Mouse (Mus musculus) layer of hippocampus, postnatal 25 days (tissue): ENCODE measurements around the gene Tmem150b. TPM values are rescaled to one million over a fixed set of nuclear protein-coding genes. Genes with fewer than 3 reads are reported as not detected.

Experiments
- DNase-seq, 2 experiments: peaks; one replicate each; pipeline ENCODE4 v3.0.0; 2022; ENCODE audit warnings: mixed read lengths in 2 of 2, low spot score in 1 of 2; ENCODE audit errors: extremely low spot score in 1 of 2
- total RNA-seq, 2 experiments: library from RNA; stranded (reverse); gene quantifications; 2 replicates each; pipeline ENCODE4 v1.2.3; 2021

Tmem150b gene
- total RNA-seq, result not detected

DNA sequence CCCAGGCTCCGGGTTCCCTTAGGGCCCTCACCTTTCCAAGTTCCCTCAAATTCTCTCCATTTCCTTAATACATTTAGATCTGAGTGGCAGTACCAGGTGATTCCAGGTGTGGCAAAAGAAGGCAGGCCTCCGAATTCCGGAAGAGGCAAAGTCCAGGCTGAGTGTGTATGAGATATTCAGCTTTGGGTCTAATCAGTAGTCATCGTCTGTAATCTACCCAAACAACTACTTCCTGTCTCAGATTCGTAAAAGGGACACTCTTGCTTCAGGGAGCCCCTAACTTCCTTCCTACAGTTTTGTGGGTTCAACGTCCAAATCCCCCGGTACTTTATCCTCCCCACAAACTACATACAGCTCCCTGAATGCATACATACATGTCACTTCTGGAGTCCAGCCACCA is at the start of gene Tmem150b:
Tmem150b (minus strand) TSS at position 81 of the 400 bp plus-strand sequence.
- no peak for DNase-seq

DNA sequence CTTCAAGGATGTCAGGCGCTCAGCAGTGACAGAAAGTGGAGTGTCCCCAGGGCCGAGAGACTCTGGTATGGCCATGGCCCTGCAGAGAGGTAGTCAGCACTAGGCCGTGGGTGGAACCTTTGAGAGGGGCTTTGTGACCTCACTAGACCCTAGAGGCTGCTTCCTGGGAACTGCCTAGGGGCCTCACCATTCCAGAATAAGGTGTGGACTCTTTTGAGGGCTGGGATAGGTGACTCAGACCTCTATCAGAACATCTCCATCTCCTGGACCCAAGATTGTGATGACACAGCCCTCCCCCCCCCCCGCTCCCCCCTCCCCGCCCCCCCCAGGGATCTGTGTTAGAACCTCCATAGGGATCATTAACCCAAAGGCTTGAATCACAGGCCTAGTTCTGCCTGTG is 46.2 kb upstream of the Tmem150b start, which contains the start of gene Fam71e2:
Fam71e2 (minus strand) TSS at position 101 of the 400 bp plus-strand sequence.
- DNase-seq, result no peak

GRCm38 (mm10) chr7:4764946-4765710 is 40.1 kb upstream of the Tmem150b start:
- no peak for DNase-seq

GRCm38 (mm10) chr7:4759670-4760069 is 34.6 kb upstream of the Tmem150b start:
- DNase-seq, result no peak

DNA sequence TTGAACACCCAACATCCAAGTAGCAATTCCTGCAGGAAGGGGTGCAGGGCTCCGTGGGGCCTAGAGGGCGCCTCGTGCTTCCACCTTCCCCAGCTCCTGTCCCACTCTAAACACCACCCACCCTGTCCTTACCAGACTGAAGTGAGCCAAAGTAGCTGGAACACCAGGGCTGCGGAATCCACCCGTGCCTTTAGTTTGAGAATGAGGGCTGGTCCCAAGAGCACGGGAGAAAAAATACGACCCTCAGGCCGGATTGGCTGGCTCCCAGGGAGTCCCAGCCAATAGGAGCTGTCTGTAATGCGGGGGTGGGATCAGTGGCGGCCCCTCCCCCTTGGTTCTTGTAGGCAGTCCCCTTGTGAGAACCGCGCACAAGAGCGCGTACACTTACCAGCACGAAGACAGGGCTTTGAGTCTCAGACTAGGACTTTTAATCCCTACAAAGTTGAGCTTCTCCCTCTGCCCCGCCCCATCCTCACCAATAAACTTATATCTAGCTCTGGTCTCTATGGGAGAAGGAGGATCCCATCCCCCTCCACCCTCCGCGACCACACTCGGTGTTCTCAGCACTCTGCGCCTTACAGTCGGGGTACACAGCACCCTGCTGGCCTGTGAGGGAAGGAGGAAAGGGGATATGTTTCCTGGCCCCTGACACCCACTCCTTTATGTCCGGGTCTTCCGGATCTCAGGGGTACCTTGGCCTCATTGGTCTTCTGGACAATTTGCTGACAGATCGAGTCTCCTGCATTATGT is 27.9 kb upstream of the Tmem150b start, which contains the start of gene Cox6b2:
Cox6b2 (minus strand) TSS at position 274 of the 750 bp plus-strand sequence.
- DNase-seq, result peak in 1 of 2 experiments; percentile 42

- no peak for DNase-seq
Measured at GRCm38 (mm10) chr7:4751971-4752820, 27.1 kb upstream of the Tmem150b start.

- no peak for DNase-seq
Measured at GRCm38 (mm10) chr7:4749169-4749568, 24.1 kb upstream of the Tmem150b start.

DNA sequence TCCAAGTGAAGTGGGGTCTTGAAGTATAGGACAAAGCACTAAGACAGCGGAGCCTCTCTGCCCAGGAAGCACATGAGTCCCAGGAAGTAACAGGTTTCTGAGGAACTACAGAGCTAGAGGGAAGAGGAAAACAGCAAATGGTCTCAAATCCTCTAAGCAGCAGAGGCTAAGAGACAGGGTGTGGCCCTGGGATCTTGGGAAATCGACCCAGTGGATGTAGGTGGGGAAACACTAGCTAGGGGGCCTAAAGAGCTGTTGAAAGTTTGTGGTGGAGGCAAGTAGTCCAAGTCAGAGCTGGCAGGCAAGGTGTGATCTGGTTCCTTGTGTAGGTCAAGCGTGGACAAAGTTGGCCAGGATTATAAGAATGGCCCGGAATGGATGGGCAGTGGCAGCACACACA is 23.3 kb upstream of the Tmem150b start:
- no peak for DNase-seq

- DNase-seq, result no peak
Measured at GRCm38 (mm10) chr7:4747156-4747899, 22.3 kb upstream of the Tmem150b start.

DNA sequence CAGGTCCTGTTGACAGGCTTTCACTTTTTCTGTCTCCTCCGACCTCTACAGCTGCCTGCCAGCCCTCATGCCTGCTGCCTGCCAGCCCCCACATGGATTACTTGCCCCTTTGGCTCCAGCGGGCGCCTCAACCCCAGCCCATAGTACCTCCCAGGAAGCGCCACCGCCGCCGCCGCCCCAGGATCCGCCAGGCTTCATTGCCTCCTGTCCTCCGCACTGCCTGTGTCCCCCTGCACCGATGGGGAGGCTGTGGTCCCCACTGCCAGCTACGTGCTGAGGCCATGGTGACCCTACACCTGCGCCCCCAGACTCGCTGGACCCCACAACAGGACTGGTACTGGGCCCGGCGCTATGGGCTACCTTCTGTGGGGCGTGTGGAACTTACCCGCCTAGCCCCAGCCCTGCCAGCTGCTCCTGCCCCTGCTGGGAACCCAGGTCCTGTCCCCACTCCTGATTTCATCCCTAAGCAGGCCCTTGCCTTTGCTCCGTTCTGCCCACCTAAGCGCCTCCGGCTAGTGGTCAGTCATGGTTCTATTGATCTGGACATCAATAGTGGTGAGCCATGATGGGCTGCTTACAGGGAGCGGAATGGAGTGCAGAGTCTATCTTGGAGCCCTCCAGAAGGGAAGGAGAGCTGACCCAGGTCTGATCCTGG is 21.4 kb upstream of the Tmem150b start:
- no peak for DNase-seq

DNA sequence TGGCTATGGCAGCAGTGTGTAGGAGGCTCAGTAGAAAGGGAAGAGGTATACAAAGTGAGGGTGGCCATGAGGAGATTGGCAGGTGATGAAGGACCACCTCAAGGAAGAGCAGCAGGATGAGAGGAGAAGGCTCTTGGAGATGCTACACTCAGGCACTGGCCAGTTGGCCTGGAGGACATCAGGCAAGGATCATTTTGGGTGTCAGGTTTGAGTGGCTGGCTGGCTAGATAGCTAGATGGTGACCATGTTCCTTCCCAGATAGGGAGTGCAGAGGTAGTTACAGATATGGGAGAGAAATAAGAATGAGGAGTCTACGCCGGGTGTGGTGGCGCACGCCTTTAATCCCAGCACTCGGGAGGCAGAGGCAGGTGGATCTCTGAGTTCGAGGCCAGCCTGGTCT is 19.8 kb upstream of the Tmem150b start:
- DNase-seq, result no peak

GRCm38 (mm10) chr7:4743354-4743753 is 18.3 kb upstream of the Tmem150b start:
- DNase-seq, result no peak

DNA sequence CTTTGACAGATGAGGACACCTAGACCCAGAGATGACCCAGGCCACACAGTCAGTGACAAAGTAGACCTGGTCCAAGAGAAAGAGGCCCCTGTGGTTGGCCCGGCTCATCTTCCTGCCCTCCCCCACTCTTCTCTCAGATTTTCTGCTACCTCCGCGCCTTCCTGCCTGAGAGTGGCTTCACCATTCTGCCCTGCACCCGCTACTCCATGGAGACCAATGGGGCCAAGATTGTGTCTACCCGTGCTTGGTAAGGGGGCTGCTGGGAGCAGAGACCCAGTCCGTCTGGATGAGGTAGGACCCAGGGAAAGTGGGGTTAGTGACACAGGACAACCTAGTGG is 17.4 kb upstream of the Tmem150b start:
- no peak for DNase-seq

DNA sequence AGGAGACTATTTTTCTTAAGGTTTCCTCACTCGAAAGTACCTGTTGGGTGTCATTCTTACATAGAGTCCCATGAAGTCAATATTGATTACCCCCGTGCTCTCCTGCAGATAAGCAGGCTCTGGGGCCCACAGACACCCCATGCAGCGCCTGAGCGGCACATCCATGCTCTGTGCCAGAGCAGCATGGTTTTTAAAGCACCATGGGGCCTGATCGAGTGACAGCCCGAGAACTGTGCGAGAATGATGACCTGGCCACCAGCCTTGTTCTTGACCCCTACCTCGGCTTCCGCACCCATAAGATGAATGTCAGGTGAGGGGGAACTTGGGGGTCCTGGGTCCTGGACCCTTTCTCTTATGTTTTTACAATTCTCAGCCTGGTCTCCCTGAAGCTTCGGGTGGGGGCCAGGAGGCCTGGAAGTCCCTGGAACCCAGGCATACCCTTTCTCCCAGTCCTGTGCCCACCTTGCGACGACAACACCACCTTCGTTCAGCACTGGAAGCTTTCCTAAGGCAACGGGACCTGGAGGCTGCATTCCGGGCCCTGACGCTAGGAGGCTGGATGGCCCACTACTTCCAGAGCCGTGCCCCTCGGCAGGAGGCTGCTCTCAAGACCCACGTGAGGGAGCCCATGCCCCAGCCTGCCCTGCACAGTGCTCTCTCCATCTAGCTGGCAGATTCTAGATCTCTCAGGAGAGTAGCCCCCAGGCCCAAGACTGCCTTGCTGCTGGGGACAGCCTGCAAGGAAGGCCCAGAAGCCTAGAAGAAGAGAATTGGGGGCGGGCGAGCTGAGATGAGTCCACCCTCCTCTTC is 16.8 kb upstream of the Tmem150b start:
- no peak for DNase-seq

- peak in 1 of 2 experiments; percentile 39 for DNase-seq
Measured at GRCm38 (mm10) chr7:4741151-4741550, 16.1 kb upstream of the Tmem150b start.

GRCm38 (mm10) chr7:4740309-4740727 is 15.3 kb upstream of the Tmem150b start:
- no peak for DNase-seq

GRCm38 (mm10) chr7:4739544-4740275 is 14.7 kb upstream of the Tmem150b start, which contains the start of gene Kmt5c:
TSS of gene Kmt5c (plus strand) at chr7:4740115.
- DNase-seq, result peak; percentile 82 to 92

DNA sequence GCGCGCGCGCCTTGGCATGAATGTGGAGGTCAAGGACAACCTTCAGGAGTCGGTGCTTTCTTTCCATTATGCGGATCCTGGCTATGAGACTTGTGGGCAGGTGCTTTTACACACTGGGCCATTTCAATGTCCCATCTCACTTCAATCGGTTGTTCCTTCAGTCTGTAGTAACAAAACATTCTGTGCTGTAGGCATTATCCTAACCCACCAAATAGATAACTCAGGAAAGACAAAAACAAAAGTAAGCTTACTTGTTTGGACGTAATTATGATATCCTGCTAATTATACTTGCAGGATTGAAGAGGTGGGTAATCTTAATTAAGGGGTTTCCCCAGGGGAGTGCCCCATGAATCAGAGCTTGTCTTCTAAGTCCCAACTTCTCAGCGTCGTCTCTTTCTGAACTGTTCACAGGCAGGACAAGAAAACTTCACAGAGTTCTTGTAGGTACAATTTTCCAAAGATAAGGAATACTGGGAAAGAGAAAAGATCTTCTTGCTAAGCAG is 14.0 kb upstream of the Tmem150b start:
- no peak for DNase-seq
